Mouse (Mus musculus) embryonic facial prominence, embryonic 11.5 days (tissue): ENCODE measurements around the gene Vmn1r2. TPM values are rescaled to one million over a fixed set of nuclear protein-coding genes. Genes with fewer than 3 reads are reported as not detected.
"Not testable (repeated sequence)": the region's sequence is repeated elsewhere in the genome, so short reads cannot be mapped to it uniquely, and the experiment has no call there.

Source experiments
- ATAC-seq: fragments of 200-750 bp; cut with Nextera tagmentation; replicated peaks from 2 replicates; pipeline ENCODE4 v1.8.0; 2017; ENCODE audit warnings: low read depth; ENCODE audit not compliant: insufficient number of reproducible peaks, low FRiP score, low TSS enrichment
- DNase-seq: peaks from one replicate; pipeline ENCODE4 v3.0.0-alpha.2; 2015; ENCODE audit warnings: low spot score
- H3K27ac ChIP-seq: fragments of 300-500 bp; sonication (generic); replicated peaks from 2 replicates; pipeline ENCODE4 v1.5.1; 2014; ENCODE audit warnings: mild to moderate bottlenecking, low read depth, low read length, control low read depth
- H3K27me3 ChIP-seq: fragments of 300-500 bp; sonication (generic); 2 replicates; pipeline ENCODE4 v1.6.1; 2014; ENCODE audit warnings: mild to moderate bottlenecking, low read length, moderate library complexity, mixed read lengths; ENCODE audit not compliant: control insufficient read depth, insufficient read depth
- H3K36me3 ChIP-seq: fragments of 300-500 bp; sonication (generic); replicated peaks from 2 replicates; pipeline ENCODE4 v1.6.1; 2014; ENCODE audit warnings: low read depth, mild to moderate bottlenecking, low read length, moderate library complexity, mixed read lengths; ENCODE audit not compliant: control insufficient read depth, insufficient read depth
- H3K4me1 ChIP-seq: fragments of 300-500 bp; sonication (generic); 2 replicates; pipeline ENCODE4 v1.6.1; 2014; ENCODE audit warnings: low read length, mixed read lengths; ENCODE audit not compliant: control insufficient read depth, insufficient read depth
- H3K4me2 ChIP-seq: fragments of 300-500 bp; sonication (generic); 2 replicates; pipeline ENCODE4 v1.6.1; 2014; ENCODE audit warnings: low read depth, mild to moderate bottlenecking, control low read depth, low read length, moderate library complexity
- H3K4me3 ChIP-seq: fragments of 300-500 bp; sonication (generic); 2 replicates; pipeline ENCODE4 v1.5.1; 2014; ENCODE audit warnings: low read depth, low read length, control low read depth
- H3K9ac ChIP-seq: fragments of 300-500 bp; sonication (generic); replicated peaks from 2 replicates; pipeline ENCODE4 v1.6.1; 2014; ENCODE audit warnings: mild to moderate bottlenecking, control low read depth, low read length
- H3K9me3 ChIP-seq: fragments of 300-500 bp; sonication (generic); replicated peaks from 2 replicates; pipeline ENCODE4 v1.6.1; 2016; ENCODE audit warnings: mild to moderate bottlenecking, low read length, inconsistent platforms, mixed read lengths; ENCODE audit not compliant: control insufficient read depth
- WGBS: fragments of 180-500 bp; shearing (Covaris S2); extraction: QIAGEN DNeasy Blood & Tissue Kit; methylation state at CpG from one replicate; pipeline ENCODE4 v1.1.7; 2014; 5-methylcytosine and 5-hydroxymethylcytosine counted together
- polyA plus RNA-seq: library from polyadenylated mRNA; unstranded; fragments of >200 nt; fragmentation: Nextera tagmentation; extraction: Ambion mirVana; gene quantifications from 2 replicates; pipeline ENCODE4 v1.2.1, GENCODE M21; 2014

Gene Vmn1r2
- polyA plus RNA-seq, 1 experiment from 2014 or later, result not detected

DNA sequence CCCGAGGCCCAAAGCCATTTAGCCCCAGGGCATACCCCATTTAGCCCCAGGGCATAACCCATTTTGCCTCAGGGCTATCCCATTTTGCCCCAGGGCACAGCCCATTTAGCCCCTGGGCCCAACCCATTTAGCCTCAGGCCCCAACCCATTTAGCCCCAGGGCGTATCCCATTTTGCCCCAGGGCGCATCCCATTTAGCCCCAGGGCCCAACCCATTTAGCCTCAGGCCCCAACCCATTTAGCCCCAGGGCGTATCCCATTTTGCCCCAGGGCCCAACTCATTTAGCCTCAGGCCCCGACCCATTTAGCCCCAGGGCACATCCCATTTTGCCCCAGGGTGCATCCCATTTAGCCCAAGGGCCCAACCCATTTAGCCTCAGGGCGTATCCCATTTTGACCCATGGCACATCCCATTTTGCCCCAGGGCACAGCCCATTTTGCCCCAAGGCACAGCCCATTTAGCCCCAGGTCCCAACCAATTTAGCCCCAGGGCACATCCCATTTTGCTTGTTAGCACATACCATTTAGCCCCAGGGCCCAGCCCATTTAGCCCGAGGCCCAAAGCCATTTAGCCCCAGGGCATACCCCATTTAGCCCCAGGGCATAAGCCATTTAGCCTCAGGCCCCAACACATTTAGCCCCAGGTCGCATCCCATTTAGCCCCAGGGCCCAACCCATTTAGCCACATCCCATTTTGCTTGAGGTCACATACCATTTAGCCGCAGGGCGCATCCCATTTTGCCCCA is 9.8 kb downstream of the Vmn1r2 start:
- H3K9ac ChIP-seq, H3K4me1 ChIP-seq, H3K27me3 ChIP-seq, H3K36me3 ChIP-seq, H3K4me3 ChIP-seq, ATAC-seq, H3K27ac ChIP-seq, DNase-seq, H3K4me2 ChIP-seq: not testable (repeated sequence)
- 87% methylated on average over 10 of the region's 10 CpGs for WGBS
- H3K9me3 ChIP-seq, result peaks cover 24% of the 10 kb centered on the region

DNA sequence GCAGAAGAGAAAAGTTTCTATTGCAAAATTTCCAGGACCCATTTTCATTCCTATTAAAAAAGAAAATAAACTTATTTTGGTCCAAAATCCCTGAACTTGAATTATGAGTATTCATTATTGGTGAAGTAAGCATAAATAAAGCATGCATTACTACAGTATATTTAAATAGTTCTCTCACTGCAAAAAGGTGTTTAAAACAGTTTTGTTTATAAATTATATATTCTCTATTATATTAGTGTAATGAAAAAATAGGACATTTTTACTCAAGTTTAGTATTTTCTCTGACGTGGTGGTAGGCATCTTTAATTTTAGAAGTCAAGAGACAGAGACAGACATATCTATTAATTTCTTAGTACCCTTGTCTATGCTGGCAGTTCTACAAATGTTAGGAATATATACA is 18.1 kb downstream of the Vmn1r2 start, which contains the start of gene Vmn1r3:
TSS of gene Vmn1r3 (minus strand) at position 101 of the 400 bp plus-strand sequence.
- H3K9me3 ChIP-seq, H3K36me3 ChIP-seq, H3K4me1 ChIP-seq, H3K9ac ChIP-seq, ATAC-seq, H3K27me3 ChIP-seq, H3K4me2 ChIP-seq, H3K4me3 ChIP-seq, H3K27ac ChIP-seq, DNase-seq: not testable (repeated sequence)
- 81% methylated on average over 1 of the region's 1 CpGs for WGBS

- not testable (repeated sequence) for H3K4me1 ChIP-seq, H3K36me3 ChIP-seq, ATAC-seq, H3K4me3 ChIP-seq, H3K9me3 ChIP-seq, DNase-seq, H3K27ac ChIP-seq, H3K9ac ChIP-seq, H3K27me3 ChIP-seq, H3K4me2 ChIP-seq
- 40% methylated on average over 1 of the region's 1 CpGs for WGBS
These were observed 42.6 kb downstream of the Vmn1r2 start for GRCm38 (mm10) chr4:3209643-3210217.

DNA sequence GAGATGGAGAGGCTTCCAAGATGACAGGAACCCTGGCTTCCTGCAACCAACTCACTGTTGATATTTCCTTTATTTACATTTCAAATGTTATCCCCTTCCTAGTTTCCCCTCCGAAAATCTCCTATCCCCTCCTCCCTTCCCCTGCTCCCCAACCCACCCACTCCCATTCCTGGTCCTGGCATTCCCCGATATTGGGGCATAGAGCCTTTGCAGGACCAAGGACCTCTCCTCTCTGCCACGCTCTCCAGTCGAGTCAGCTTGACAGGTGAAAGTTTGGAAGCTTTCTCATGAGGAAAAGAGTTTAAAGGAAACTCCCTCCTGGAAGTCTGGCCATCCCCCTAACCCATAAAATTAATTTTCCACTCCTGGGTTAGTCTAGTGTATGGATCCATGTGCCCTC is 46.2 kb downstream of the Vmn1r2 start:
- not testable (repeated sequence) for H3K9me3 ChIP-seq, H3K36me3 ChIP-seq, H3K9ac ChIP-seq, H3K4me1 ChIP-seq, H3K27ac ChIP-seq, DNase-seq, H3K27me3 ChIP-seq, ATAC-seq, H3K4me3 ChIP-seq, H3K4me2 ChIP-seq
- WGBS, result 68% methylated on average over 3 of the region's 4 CpGs

- H3K27ac ChIP-seq, H3K9ac ChIP-seq, H3K27me3 ChIP-seq, ATAC-seq, H3K4me3 ChIP-seq, H3K36me3 ChIP-seq, H3K9me3 ChIP-seq, DNase-seq, H3K4me1 ChIP-seq, H3K4me2 ChIP-seq: not testable (repeated sequence)
- 74% methylated on average over 2 of the region's 2 CpGs for WGBS
These were observed 49.3 kb downstream of the Vmn1r2 start for GRCm38 (mm10) chr4:3216382-3216781.

Other genes starting within 250 kb of the Vmn1r2 start
- gene Vmn1r3, start 18.0 kb downstream of the Vmn1r2 start, polyA plus RNA-seq, result not detected in 2 replicates